Mouse (Mus musculus) spleen, postnatal 14 days (tissue): ENCODE data around the gene Zfp423.

Source experiments
- DNase-seq, 2 experiments: peaks; one replicate each; pipeline ENCODE4 v3.0.0; 2021 to 2022; ENCODE audit warnings: low spot score in 2 of 2

The Zfp423 gene

DNA sequence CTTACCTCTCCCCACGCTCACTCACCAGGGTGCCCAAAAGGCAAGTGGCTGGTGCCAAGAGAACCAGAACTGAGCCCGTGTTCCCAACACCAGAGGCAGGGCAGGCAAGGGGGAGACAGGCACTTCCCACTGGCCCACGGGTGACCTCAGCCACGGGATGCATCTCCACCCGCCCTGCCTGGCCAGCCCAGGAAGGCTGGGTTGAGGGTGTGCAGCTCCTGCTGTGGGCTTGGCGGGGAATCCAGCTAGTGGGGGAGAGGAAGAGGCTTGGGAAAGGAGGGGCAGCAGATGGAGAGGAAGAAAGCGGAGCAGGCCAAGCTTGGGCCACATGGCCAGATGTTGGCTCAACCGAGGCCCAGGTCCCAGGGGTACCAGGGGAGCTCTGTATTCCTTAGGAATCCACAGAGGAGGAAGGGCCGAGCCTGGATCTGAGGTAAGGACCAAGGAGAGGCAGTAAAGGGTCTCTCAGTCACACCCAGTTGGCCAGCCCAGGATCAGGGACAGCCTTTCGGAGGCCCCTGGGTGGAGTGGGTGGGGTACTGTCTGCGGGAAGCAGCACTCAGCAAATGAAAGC, 155.0 kb downstream of the Zfp423 start:
- no peak for DNase-seq

DNA sequence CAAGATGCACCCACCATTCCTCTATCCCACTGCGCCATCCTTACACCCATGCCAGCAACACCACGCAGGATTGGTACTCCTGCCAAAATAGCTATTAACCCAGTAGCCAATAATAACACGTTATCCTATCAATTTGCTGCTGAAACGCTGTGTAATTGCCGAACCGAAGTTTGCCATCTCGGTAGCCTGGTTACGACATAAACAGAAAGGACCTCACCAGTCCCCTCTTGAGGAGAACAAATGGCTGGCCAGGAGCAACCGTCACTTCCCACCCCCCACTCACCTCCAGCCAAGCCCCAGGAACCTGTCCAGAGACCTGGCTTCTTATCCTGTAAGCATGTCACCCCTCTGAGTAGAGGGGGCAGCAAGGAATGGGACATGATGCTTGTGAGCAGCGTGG, 156.0 kb downstream of the Zfp423 start:
- no peak for DNase-seq

DNA sequence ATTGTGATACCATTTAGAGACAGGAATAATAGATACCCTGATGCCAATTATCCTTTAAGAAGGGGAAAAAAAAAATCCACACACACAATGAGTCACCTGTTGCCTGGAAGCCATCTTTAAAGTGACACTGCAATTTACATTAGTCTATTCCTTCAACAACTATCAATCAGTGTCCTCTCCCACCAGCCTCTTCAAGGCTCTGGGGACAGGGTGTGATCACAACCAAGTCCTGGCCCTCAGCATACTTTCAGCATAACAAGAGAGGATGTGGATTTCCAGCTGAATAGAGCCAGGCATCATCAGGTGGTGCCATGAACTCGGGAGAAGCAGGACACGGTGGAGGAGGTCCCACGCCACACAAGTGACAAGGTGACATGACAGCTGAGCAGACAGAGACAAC, 156.8 kb downstream of the Zfp423 start:
- DNase-seq, result no peak

DNA sequence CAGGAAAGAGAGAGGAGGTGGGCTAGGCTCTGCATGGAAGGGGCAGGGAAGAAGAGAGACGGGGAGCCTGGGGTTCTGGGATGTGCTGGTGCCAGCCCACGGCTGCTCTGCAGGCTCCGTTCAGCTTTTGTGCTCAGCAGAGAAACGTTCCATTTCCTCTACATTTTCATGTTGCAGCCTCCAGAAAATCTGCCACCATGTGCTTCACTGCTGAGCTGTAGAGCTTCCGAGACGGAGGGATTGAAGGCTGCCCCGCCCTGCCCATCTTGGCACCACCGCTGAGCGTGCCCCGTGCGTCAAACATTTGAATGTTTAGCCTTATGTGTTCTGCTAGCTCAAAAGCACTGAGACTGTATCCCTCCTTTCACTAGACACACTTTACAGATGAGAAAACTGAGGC, 159.3 kb downstream of the Zfp423 start:
- DNase-seq, result no peak

DNA sequence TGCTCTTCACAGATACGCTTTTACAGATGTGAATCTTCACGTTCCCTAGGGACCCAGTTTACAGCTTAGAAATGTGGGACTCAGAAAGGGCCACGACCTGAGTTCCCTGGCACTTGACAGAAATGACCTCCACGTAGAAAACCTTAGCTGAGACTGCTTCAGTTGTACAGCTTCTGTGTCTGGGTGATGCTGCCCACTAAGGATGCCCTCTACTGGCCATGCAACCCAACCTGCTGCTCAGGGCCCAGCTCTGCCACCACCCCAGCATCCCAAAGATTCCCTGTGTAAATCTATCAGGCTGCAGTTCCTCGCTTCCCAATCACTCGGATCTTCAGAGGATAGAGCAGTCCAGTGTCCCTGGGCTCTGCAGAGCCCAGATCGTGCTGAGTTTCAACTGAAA, 163.2 kb downstream of the Zfp423 start:
- no peak for DNase-seq

DNA sequence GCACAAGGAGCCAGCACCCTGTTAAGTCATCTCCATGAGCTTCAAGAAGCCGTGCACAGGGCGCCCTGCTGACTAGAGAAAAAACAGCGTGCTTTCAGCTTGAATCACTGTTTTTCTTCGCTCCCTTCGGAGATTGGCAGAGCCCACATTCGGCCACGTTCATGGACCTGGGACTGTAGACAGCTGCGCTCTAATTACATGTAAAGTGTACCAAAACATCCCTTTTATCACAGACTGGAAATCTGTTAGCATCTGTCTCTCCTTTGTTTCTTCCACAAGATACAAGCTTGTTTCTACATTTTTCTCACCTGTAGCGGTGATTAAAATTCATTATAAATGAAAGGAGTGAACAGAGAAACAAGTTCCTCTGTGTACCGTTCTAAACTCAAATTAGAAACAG, 164.8 kb downstream of the Zfp423 start:
- no peak for DNase-seq

DNA sequence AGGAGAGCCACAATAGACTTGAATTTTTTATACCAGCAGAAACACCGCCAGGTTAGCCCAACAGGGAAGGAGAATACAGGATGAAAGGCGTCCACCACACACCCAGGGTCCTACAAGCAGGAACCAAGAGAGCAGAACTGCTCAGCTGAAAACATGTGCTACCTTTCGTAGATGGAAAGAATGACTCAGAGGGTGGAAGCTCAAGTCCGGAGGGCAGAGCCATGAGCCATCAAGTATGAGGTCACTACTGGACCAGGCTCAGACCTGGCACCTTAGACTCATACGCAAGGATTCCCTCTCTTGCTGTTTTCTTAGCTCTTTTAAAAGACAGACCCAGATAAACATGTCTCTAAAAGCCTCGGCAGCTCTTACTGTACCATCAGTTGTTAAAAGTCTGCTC, 168.3 kb downstream of the Zfp423 start:
- DNase-seq, result no peak

DNA sequence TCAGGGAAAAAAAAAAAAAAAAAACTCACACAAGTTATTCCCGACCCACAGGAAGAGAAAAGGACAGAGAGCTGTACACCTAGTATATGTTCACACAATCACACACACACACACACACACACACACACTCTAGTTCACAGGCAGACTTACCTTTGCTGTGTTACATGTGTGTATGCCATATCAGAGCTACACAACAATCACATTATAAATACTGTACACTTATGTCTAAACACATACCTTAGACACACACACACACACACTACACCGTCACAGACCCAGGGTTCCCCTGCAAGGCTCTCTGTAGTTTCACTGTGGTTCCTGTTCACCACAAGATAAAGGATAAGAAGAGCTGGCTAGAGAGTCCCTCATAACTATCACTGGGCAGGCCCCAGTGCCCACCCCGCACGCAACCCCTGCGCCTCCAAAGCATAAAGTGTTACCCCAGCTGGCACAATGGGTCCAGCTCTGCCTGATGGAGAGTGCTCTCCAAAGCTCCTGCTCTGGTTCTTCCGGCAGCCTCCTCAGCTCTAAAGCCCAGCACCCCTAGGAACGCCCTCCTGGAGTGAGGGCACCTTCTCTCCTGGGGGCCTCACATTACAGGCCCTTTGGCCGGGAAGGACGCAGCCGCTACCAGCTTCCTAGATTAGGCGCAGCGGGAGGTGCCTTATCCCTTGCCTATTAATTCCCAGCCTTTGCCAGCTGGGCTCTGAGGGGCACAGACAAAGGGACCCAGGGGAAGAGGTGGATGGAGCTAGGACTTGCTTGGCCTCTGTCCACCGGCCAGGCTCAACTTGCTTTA, 174.6 kb downstream of the Zfp423 start:
- no peak for DNase-seq

DNA sequence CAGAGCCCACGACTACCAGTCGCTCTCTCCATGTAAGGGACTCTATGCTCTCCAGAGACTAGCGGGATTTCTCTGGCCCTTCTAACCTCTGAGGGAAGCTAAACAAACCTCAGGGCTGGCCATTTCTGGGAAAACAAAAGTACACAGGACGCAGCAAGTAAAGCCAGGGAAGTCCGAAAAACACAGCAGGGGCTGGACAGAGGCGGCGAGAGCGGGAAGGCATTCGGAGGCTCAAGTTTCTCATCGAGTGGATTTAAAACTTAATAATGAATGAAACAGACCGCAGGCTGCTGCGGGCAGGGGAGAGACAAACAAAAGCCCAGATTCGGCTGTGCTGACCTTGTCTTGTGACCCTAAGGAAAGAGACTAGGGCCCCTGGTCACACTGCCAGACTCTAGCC, 175.2 kb downstream of the Zfp423 start:
- DNase-seq, result no peak

DNA sequence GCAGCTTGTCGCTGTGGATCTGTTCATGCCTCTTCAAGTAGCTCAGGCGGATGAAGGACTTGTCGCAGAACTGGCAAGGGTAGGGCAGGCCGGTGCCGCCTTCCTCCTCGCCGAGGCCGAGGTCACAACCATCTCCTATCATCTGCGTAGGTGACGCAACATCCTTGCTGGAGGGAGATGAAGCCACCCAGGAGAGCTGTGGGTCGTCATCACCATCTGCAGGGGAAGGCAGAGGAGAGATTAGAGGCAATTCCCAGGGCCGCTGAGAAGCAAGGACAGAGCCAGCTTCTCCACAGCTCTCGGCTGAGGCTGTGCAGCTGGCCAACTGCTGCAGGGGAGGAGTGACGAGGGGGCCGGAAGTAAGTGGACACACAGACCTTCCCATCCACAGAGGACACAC, 176.2 kb downstream of the Zfp423 start:
- DNase-seq, result no peak

DNA sequence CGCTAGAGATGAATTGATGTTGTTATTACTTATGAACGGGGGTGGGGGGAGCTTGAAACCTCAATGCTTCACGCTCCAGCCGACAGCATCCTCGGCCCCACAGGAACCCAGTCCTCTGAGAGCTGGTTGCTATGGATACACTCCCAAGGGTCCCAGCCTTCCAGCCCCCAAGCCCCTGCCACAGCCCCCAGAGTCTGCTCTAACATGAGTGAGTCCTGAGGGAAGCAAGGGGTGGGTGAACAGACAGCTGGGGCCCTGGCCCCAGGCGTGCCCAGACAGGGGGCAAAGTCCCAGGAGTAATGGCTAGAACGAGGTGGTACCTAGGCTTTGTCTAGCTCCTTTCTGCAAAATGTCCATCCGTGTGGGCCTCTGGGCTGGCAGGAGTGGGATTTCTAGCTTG, 181.8 kb downstream of the Zfp423 start:
- no peak for DNase-seq

DNA sequence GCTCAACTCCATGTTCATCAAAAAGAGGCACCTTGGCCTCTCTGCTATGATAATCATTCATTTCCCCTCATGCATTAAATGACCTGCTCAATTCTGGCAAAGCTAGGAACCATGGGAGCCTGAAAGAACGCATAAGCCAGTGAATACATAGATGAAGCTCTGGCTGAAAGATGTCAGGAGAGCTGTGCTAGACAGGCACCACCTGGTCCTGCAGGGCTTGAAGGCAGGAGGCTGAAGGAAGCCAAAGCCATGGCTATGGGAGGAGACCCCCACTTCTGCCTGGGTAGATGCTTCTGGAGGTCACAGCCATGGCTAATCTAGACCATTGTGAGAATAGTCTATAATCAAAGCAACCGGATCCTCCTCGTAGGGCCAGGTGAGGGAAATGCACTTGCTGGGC, 183.5 kb downstream of the Zfp423 start:
- no peak for DNase-seq

DNA sequence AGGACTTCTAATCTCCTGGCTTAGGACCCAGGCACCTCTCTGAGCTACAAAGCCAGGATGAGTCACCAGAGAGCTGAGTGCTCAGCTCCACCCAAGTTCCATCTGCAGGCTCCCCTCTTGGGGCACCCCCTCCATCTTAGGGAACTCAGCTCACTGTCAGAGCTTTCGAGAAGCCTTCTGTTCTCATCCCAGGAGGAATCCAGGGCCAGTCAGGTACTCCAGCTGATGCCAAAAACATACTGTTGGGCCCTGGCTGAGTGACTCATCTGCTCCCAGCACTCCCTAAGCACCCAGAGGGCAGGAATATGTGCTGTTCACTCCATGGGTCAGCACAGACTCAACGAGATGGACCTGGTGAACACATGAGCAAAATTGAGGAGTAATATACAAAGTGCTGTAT, 184.4 kb downstream of the Zfp423 start:
- no peak for DNase-seq

DNA sequence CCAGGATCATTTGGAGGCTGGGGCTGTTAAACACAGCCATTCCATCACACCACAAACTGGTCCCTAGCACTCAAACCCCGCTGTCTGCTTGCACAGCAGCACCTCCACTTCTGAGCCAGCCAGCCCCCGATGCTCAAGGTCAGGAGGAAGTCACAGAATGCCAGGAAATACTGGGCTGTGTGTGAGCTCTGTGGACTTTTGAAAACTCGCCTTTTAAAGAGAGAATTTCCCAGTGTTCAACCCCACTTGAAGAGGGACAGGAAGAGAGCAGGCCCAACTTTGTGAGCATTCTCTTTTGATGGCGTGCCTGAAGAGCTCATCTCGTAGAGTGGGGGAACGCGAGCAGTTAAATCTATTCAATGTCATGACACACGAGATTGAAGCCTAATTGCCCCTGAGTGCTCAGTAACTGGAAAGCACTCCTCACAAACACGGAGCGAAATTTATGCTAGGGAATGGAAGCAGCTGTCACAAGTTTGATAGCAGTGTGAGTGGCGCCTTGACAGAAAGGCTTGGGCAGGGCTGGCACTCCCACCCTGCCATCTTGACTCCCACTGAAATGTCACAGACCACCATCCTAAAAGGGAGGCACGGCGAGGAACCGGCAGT, 186.4 kb downstream of the Zfp423 start:
- no peak for DNase-seq

DNA sequence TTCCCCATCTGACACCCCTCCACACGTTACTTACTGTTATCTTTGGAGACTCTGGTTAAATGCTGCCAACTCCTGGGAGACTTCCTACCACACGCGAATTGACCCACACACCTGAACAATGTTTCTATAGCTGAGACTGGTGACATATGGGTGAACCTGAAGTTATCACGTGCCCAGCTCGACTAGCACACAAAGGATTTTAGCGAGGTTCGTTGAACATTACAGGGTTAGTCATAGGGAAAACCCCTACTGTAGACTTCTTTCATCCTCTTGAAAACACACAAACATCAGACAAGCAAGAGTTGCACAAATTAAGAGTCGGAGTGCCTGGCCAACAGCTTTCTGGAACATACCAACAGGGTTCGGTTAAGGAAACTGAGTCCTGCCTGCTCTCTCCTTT, 191.5 kb downstream of the Zfp423 start:
- DNase-seq, result no peak

DNA sequence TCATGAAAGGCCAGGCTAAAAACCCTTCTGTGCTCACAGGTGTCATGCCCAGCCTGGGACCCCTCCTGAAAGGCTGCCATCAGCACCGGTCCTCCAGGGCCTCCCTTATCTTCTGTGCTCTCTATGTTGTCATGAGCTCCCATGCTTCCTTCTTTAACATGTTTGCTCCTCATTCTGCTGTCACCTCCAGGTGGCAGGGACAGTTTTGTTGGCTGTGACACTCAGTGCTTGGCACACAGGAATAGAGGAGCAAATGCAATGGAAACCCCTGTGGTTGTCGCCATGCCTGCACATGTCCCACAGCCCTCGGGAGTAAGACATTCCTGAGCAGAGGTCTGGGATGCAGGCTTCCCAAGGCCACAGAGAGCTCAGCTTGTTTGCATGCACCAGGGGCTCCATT, 194.1 kb downstream of the Zfp423 start:
- DNase-seq, result no peak

DNA sequence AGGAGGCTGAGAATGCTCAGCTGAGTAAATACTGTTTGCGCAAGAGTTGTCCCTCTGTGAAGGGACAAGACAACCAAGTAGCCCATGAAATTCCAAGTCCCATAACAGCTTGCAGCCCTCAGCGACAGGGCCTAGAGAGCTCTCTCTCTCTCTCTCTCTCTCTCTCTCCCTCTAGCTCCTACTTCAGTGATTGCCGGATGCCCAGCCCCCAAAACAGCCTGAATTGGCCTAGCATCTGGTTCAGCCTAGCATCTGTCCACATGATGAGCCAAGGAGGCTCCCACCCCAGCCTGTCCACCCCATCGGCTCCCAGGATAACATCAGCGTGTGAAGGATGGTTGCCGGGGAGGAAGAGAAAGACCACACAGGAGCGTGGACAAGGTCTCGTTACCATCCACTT, 200.6 kb downstream of the Zfp423 start:
- no peak for DNase-seq

DNA sequence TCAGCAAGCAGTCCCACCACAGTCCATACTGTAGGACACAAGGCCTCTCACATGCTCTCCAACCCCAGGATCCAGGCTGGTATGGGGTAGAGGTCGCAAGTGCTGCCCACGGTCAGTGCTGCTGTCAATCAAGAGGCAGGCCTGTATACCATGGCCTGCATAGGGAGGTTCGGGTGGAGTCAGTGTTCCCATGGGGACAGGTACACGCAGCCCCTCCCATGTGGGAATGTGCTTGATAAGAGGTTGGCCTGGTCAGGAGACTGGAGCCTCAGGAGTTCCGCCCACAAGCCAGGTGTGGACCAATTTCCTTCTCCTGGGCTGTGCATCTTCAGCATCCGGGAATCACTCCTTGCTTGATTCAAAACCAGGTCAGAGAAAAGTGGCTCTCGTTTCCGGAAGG, 204.5 kb downstream of the Zfp423 start:
- DNase-seq, result no peak

DNA sequence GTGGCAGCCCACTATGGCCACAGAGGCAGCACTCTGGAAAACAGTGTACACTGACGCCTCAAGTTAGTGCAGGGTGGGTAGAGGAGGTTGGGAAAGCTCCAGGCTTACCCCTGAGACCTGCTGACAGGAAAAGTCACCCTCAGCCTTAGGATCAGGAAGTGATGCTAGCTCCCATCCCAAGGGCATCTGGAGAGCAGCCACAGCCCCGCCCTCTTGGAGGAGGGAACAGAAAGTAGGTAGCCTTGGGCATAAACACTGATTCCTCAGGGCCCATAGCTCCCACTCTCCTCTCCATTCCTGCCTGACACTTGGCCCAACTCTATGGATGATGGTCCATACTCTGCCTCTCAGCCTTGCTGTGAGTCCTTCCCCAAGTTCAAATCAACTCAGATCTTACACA, 205.8 kb downstream of the Zfp423 start:
- no peak for DNase-seq

DNA sequence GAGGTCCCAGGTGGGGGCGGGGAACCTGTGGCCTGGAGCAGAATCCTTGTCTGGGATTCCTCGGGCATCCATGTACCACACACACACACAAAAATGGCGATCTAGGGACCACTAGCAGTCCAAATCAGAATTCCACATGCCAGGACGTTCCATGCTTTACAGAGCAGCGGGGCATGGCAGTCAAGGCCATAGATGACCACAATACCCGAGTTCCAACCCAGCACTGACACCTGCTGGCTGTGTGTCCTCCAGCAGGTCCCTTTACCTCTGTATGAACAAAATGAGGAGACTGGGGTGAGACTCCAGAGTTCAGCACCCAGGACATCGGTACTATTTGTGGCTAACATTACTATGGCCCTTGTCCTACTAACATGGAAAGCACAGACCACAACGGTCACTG, 206.2 kb downstream of the Zfp423 start:
- no peak for DNase-seq

DNA sequence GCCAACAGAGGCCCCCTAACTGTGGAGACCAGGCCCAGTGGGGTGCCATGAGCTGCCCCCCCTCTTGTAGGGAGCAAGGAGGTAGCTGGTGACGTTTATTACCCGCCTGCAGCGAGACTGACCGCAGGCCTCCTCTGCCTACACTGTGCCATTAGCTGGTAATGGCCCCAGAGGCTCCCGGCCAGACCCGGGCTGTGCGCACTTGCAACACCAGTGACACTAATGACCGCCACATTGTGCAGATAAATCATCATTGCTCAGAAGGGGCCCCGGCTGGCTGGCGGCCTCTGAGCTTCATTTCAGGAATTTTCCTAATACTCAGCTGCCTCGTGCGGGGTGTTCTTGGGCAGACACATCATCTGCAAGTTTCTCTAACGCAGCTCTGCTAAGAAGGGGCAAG, 206.7 kb downstream of the Zfp423 start:
- no peak for DNase-seq

DNA sequence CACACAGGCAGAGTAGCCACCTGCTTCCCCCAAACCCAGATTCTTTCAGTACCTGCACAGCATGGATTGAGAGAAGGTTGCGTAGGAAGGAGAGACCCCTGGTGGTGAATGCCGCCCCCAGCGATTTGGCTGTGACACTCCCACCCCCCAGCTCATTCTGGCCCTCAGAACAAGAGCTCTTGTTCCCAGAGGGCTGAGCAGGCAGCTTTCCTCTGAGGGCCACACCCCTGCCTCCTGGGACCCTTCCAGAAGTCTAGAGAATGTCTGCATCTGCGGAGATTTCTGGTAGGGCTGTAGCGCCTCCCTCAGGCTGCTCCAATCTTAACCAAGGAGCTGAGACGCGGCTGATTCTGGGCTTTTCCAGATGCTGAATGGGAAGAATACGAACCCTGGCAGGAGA, 211.8 kb downstream of the Zfp423 start:
- no peak for DNase-seq

DNA sequence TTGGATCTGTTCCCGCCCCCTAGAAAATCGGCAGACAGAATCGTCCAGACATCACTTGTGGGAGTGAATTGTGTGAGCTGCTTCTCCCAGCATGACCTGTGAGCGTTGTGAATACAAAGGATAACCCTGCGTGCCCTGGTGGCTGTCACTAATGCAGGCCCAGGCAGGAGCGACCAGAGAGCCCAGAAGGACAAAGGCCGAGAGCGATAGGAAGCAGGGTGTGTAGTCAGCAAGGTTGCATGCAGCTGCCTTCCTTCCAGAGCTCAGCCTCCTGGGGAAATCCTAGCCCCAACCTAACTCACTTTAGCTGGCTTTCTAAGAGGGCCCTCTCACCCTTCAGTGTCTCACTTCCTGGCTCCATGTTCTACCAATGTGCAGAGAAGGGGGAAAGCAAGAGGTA, 212.3 kb downstream of the Zfp423 start:
- DNase-seq, result no peak

DNA sequence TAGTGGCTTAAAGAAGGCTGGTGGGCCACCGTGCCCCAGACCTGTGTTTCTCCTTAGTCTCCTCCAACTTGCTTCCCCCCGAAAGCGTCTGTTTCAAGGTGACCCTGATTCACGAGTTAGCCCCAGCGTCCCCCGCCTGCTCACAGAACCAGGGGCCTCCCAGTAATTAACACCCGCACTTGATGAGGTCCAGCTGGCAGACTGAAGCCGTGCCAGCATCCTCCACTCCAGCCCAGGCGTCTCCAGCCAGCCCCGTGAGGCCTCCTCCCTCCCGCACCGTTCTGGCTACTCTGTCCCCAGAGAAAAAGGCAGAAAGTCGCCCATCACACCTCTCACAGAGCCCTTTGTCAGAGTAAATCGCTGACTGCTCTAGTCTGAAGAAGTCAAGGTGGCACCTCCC, 213.3 kb downstream of the Zfp423 start:
- no peak for DNase-seq
